Mouse (Mus musculus) spleen, adult 2 months (tissue): ENCODE results near the gene B3glct.

Source experiments
- CTCF ChIP-seq: fragments of 200-500 bp; IDR thresholded peaks from 2 replicates; pipeline ENCODE4 v1.5.1; 2011; ENCODE audit warnings: mild to moderate bottlenecking, inconsistent platforms; ENCODE audit not compliant: insufficient read depth, insufficient read length, insufficient replicate concordance; ENCODE audit errors: extremely low read depth
- POLR2A ChIP-seq: fragments of 200-500 bp; IDR thresholded peaks from 2 replicates; pipeline ENCODE4 v1.6.1; 2011; ENCODE audit warnings: low read depth, low read length, inconsistent platforms

GRCm38 (mm10) chr5:149661428-149661827 is 16.6 kb upstream of the B3glct start:
- TF ChIP-seq CTCF, result no peak
- TF ChIP-seq POLR2A, result no peak
